Mouse (Mus musculus): ENCODE data around the gene Grik3.
A peak's percentile ranks its signal among the peaks of the same experiment; 100 is the strongest.

- TF ChIP-seq CTCF (IDR thresholded peaks at IDR 0.05; ENCODE audit: low read depth, low read length) (no peak), EP300 (IDR thresholded peaks at IDR 0.05; ENCODE audit: insufficient read depth, low read depth, low read length) (peak; percentile 97), POLR2A (IDR thresholded peaks at IDR 0.05; ENCODE audit: insufficient read depth, low read length) (no peak)
Measured at GRCm38 (mm10) chr4:125729305-125730220, 239.1 kb downstream of the Grik3 start.

Data from ES-Bruce4 (cell line).